Mouse (Mus musculus) kidney, postnatal 4 days (tissue): ENCODE results near the gene Aurka.

Experiments
- DNase-seq, 2 experiments: peaks; one replicate each; pipeline ENCODE4 v3.0.0; 2021; ENCODE audit warnings: mixed read lengths in 2 of 2

The Aurka gene

DNA sequence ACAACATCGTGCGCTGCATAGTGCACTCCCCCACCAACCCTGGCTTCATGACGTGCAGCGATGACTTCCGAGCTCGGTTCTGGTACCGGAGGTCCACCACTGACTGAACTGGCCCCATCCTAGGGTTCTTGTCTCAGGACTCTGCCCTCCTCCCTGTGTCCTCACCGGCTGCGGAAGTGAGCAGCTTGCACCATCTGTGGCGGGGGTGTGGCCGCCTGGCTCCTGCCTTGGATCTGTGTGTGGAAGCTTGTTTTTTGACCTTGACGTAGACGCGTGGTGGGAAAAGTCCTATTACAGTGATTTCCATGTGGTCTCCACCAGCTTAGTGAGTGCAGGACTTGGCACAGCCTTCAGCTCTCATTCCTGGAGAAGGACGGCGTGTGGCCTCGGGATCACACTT, 10.2 kb upstream of the Aurka start:
- no peak for DNase-seq

DNA sequence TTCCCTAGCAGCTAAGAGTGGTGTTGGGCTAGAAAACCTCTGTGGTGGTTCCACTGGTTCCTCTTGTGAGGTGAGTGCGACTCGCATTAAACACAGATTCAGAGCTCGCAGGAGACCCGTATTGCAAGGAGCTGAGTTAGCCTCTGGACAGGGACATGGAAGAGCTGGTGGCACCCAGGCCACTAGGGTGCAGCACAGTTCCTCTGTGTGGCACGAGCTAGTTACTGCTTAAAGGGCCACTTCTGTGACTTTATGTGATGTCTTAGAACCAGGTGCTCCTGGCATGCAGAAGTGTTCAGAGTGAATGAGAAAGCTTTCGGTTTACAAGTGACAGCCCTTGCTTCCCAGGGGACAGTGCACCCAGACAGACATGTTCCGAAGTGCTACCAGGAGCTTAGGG, 8.0 kb upstream of the Aurka start:
- peak; percentile 70 to 76 for DNase-seq

DNA sequence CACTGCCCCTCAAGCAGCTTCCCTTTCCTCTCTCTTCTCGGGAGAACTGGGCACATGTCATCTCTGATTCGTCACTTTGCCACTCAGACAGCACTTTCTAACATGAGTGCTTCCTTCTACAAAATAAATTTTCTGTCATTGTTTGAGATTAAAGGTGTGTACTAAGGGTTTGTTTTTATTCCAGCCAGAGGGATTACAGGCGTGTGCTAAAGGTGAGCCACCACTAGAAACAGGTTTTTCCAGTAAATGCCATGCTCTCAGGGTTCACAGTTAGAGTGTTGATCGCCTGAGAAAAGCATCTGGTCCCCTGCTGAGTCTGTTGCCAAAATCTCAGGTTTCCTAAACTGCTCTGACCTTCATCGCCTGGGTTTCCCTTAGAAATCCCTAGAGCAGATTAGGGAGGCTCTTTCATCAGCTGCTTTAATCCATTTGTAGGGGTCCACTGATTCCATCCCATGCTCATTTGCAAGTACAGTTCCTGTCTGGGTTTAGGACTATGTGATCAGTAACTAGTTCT, 6.7 kb upstream of the Aurka start:
- DNase-seq = no peak

DNA sequence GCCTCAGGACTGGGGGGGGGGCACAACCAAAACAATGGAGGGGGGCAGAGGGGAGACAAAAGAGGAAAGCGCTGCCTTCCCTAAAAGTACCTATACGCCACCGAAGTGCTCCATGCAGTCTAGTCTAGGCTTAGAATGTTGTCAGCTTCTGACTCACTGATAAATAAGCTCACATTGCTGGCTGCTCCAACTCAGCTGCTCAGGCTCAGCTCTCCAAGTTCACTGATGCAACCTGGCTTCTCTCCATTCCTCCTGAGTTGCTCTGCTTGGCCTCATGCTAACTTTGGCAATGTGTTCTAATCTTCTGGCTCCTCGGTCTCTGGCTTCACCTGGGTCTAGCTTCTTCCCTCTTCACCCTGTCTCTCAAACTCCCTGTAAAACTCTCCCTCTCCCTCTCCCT, 6.2 kb upstream of the Aurka start:
- no peak for DNase-seq

DNA sequence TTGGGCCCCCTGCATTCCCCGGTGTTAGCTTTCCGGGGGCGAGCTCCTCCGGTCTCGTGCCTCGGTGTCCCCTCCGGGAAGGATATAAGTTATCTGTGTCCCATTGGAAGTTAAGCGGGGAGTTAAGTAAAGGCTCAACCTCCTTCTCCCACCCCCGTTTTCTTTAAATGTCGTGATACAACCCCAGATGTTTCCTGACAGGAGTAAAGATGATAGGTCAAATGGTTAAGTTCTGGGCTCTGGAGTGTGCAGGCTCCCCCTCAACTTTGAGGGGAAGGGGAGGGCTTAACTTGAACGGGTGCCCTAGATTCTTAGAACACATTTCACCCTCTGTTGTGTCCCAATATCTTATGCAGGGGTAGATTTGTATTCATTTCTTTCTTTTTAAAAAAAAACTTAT, 923 bp upstream of the Aurka start:
- DNase-seq = no peak

DNA sequence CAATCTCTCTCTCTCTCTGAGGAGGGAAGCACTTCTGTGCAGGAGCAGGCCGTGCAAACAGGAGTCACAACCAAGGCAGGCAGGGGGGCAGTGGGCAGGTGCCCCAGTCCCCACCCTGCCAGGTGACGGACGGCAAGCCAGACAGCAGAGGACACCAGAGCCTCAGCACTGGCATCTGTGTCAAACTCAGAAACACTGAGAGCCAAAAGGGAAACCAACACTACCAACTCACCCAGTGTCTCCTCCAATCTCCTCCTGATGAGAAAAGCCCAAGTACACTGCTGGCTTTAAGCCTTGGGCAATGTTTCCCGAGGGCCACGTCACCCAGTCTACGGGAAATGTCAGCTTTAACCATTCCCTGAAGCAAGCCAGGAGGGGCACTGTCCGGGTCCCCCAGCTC, 7.2 kb downstream of the Aurka start:
- no peak for DNase-seq

DNA sequence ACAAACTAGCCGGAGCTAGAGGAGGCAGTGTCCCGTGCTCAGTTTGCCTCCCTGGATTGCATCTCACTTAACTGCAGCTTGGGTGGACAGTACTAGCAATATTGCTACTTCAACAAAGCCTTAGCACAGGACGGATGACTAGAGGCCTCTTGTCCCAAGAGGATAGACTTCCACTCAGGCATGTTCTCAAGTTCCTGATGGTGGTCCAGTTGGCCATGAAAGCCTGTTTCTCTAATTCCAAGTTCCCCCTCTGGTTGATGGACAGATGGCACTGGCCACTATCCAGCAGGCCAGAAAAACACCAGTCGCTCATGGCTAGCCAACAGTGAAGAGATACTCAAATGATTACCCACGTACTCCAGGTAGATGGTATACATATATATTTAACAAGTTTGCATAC, 14.5 kb downstream of the Aurka start:
- DNase-seq = no peak

DNA sequence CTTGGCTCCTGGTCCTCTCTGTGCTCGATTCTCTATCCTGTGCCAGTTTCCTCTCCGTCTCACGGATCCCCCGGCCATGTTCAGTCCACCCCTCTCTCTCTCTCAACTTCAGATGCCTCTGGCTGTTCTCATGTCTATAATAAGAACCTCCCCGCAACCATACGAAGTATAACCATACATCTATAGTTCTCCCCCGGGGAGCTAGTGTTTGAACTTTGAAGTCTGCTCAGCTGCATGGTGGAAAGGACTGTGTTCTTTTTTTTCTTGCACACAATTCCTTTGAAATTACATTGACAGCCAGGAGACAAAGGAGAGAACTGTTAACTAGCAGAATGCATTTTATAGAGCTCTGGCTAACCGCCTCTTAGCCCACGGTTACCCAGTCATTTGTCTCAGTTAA, 15.6 kb downstream of the Aurka start:
- no peak for DNase-seq

DNA sequence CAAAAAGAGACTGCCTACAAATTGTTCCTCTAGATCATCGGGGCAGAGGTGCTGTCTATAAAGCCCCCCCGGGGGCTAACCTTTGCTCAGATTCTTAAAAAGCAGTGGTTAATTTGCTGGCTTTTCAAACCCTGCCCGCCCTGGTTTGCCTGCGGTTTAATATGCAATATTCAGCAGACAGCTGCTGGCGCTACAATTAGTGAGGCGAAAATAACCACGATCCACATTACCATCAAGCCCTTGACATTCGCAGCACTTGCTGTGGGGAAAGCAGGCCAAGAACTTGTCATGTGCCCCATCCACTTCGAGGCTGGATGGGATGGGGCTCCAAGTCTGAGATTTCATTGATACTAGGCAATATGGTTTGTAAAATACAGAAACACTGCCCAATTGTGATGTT, 17.1 kb downstream of the Aurka start:
- DNase-seq = no peak

DNA sequence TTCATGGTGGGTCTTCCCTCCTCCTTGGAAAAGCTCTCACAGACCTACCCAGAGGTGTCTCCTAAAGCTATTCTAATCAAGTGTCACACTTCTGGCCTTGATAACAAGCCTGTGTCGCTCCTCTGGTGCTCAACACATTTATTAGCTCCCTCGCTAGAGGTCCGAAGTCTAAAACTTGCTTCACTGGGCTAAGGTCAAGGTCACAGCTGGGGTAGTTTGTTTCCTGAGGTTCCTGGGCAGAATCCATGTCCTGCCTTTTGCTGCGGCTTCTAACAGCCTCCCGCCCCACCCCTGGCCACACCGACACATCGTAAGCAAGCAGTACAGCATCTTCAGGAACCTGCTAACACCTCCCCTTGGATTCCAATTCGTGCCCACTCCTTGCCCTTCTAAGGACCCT, 19.6 kb downstream of the Aurka start:
- no peak for DNase-seq

DNA sequence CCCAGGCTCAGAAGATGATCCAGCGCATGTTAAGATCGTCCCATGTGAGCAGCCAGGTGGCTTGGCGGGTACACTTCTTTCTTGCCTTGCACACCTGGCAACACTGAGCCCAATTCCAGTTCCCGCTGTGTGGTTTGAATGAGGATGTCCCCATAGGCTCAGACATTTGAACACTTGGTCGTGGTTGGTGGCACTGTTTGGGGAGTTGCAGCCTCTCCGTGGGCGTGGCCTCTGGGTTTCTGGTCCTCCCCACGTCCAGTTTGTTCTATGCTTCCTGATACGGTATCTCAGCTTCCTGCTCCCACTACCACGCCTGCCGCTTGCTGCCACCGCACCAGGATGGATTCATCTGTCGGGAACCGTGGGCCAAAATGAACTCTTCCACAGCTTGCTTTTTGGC, 20.6 kb downstream of the Aurka start:
- no peak for DNase-seq

DNA sequence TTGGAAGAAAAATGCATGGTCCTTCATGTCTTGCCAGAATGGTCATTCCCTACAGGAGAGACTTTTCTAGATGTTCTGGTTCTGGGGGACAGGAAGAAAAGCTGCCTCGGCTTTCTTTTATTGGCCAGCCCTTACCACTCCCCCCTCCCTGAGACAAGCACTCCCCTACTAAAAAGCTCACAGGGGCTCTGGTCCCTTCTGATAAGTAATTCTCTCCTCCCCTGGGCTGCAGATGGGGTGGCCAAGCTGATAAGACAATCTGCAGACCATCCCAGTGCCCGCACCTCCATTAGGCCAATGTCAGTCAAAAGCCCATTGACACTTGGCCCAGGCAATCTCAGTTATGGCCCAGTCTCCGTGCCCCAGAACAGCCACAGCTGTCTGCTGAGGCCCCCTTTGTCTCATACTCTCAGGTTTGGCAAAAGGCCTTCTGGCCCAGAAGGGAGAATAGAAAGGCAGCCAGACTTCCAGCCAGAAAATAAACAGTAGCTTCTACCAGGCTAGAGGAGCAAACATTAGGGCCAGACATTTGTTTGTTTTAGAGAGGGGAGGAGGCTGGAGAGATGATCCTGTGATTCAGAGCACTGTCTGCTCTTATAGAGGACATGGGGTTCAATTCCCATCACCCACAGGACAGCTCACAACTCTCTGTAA, 21.9 kb downstream of the Aurka start:
- no peak for DNase-seq

DNA sequence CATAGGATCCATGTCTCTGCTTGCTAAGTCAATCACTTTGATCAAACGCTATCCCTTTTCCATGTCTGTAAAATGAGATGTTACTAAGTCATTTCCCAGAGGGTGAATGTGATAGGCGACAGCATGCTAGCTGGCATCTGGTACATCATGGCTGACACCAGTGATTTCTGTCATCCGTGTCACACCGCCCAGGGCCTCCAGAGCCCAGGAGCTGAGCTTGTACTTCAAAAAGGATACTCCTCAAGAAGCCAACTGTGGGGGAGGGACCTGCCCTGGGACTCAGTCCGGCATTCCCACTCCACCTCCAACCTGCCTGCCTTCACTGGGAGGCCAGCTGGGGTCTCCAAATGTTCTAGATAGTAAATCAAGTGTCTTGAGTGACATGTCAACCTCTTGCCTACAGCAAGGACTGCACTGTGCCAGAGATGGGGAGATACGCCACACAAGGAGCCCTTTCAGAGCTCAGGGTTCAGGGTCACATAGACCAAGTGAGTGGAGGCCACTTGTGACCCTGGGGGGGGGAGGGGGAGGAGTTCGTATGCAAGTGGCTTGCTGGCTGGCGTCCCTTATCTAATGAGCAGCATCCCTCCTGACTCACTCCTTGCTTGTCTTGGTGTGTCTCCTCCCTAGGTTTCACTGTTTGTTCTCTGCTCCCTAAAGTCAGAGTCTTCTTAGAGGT, 23.3 kb downstream of the Aurka start:
- DNase-seq = no peak

DNA sequence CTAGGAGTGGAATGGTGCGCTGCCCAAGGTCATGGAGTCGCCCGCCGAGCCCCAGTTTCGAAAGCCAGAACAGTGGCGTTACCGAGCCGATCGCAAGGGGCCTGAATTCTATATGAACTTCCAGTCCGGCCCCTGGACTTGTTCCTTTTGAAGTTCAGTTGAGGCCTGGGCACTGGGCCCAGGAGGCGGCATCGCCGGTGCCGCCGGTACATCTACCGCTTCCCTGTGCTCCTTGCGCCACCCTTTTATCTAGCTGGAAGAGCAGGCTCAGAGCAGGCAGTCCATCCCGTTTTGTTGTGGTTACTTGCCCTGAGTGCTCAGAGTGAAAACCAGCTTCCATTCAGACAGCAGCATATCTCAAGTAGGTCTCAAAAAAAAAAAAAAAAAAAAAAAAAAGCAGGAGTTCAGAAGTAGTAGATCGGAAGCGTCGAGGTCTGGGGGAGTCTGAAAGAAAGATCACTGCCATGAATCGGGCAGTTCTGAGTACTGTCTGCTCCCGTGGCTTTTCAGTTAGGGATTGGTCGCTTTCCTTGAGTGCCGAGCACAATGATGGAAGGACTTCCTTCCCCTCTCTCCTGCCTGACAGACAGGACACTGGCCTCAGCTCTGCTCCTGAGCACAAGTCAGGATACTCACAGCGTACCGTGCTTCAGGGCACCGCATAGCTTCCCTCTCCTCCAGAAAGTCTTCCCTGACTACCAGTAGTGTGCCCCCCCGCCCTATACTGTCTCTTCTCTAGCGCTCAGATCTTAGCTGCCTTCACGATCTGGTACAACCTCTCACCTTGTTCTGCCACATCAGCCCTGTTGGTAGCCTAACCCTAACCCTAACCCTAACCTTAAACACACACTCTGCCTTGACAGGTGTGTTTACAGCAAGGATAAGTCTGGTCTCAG, 24.1 kb downstream of the Aurka start:
- DNase-seq = peak; percentile 36 to 61

DNA sequence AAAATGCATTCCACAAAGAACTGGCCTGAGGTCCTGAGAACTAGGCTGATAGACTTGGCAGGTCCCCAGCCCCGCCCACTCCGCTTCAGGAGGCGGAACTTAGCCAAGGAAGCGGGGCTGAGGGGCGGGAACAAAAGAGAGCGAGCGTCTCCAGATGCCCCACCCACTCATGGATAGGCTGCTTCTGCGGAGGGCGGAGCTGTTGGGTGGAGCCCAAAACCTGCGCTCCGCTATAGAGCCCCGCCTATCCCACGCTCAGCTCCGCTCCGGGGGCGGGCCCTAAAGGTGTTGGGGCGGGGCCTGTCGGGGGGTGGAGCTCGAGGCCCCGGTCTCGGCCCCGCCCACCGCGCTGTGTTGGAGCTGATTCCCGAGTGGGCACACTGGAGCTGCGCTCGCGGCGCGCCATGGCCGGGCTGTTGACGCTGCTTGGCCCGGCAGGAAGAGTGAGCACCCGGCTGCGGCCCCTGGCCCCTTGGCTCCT, 25.0 kb downstream of the Aurka start, which contains the start of gene Fam210b:
Gene Fam210b (plus strand): TSS at position 308 of the 481 bp plus-strand sequence.
- DNase-seq = peak; percentile 98 to 99

DNA sequence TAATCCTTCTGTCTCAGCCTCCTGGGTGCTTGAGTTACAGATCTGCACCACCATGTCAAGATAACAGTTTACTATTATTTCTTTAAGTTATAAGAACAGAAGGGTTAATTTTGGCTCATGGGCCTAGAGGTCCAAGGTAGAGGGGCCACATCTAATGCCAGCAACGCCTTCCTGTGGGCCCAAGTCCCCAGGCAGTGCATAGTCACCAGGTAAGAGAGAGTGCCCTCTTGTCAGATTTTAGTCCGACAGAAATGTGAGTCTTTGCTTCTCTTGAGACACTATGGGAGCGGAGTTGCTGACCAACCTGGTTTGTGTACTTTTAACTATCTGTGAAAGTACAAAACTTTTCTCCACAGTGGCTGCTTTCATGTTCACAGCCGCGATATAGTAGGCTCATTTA, 25.7 kb downstream of the Aurka start:
- DNase-seq = no peak

DNA sequence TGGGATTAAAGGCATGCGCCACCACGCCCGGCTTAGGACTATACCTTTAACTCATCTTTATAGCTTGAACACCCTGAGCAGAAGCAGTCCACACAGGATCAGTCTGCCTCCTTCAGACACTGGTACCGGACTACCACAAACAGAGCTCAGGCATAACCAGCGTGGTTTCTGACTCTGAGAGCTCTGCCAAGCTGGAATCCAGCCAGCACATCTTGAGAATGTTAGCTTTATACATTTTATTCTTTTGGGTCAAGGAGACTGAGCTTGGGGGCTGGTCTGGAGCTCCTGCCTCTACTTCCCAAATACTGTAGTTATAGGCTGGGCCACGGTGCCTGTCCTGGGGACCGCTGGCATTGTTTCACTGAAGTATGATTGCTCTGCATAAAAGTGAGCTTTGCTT, 26.6 kb downstream of the Aurka start:
- DNase-seq = no peak

DNA sequence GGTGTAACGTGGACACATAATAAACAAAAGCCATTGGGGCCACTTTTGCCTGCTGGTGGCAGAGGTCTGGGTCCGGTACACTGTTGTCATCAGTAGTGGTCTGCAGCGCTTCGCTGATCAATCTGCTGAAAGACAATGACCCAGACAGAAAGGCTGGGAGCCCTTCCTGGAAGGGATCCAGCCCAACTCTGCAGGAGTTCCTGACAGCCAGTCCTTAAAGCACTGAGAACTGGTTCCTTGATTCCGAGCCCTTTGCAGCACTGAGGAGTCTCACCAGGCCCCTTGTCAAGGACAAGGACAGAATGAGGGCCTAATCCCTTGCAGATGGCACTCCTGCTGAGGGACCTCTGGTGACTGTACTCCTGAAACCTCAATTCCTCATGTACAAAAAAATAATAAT, 28.7 kb downstream of the Aurka start:
- DNase-seq = no peak

DNA sequence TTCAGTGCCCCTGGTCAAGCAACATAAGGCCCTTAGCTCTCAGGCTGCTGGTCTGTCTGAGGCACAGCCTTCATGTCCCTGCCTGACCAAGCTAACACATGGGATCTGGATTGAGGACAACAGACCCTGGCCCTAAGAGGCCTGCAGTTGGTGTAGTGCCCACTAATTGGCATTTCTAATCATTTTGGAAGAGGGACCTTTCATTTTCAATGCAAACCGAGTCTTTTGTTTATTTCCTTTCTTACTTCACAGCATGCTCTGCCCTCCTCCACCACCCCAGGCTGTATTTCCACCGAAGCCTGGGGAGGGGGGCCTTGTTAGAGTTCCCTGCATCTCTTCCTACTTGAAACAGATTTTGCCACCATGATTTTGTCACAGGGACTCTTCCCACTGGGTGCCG, 29.4 kb downstream of the Aurka start:
- no peak for DNase-seq

DNA sequence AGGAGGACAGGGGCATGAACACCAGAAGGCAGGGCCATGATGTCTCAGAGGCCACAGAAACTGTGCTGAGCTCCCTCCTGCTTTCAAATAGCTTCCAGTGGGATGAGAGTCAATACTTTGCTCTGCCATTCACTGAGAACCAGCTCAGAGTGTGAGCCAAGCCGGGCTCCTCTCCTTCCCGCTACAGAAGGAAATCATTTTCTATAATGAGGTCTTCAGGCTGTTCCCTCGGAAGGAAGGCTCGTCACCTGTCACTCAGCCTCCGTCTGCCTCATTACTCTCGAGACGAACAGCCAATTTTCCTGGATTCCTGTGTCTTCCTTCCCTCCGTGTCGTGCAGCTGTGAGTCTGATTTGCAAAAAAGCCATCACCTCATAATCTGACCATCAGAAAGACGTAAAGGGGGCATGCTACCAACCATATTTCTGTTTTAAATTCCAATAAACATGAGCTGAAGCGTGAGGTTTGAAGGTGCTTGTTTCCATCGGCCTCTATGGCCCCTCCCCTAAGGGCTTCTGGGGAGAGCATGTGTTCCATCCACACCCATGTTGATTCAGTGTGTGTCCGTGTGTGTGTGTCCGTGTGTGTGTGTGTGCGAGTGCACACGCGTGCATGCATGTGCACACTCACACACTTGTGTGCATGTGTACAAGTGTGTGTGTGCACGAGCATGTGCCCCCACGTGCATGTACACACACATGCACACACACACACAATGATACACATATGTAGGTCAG, 32.0 kb downstream of the Aurka start:
- no peak for DNase-seq

DNA sequence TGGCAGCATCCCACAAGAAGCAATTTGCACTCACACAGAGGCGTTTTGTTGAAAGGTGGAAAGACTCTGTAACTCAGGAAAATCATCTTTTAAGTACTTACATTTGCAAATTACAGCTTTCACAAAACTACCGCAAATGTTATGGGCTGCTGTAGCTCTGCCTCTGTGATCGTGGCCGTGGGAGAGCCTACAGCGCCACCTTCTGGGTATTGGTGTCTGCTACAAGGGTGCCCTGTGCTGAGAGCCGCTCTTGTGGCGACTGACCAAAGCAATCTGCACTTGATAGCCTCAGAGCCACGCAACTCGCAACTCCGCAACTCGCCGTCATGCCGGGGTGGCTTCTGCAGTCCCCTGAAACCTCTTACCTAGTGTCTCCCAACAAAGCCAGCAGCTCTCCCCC, 41.2 kb downstream of the Aurka start:
- DNase-seq = peak; percentile 74 to 76

DNA sequence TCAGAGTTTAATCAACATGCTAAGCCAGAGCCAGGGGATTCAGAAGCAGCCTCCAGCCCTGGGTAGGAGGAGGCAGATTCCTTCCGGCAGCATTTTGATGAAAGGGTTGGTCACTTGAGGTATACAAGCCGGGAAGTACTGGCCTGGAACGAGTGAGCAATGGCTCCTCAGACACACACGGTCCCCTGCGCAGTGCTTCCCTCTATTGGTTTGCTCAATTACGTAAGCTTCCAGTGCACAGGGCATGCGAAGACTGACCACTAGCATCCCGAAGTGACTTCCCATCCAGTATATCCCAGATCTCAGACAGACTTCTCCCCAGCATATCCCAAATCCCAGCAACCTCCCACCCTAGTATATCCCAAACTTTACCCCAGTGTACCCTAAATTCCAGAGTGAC, 42.1 kb downstream of the Aurka start:
- DNase-seq = no peak

DNA sequence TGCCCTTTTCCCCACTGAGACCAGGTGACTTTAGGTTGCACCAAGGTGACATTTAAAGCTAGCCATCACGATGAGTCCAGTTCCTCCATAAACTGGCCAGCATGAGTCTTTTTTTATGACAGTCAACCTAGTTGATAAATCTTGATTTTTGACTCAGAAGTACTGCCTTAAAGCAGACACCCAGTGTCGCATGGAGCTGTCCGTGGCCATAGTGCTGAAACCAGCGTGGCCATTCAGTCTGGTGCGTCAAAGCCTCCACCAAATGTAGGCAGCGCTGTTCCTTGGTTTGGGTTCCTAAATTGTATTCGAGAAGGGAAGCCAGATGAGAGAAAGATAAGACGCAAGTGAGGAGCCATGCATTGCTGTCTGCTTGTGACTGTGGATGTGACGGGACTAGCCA, 49.5 kb downstream of the Aurka start:
- DNase-seq = peak; percentile 93 to 94
